Mouse (Mus musculus) forebrain, embryonic 12.5 days (tissue): ENCODE results near the gene Gm3646. TPM values are rescaled to one million over a fixed set of nuclear protein-coding genes. Genes with fewer than 3 reads are reported as not detected.

Experiments used
- ATAC-seq: fragments of 200-750 bp; cut with Nextera tagmentation; 2 replicates; pipeline ENCODE4 v1.8.0; 2017; ENCODE audit warnings: moderate TSS enrichment; ENCODE audit not compliant: low FRiP score
- H3K27ac ChIP-seq: fragments of 300-500 bp; sonication (generic); 2 replicates; pipeline ENCODE4 v1.5.1; 2016; ENCODE audit warnings: mild to moderate bottlenecking
- H3K27me3 ChIP-seq: fragments of 300-500 bp; sonication (generic); 2 replicates; pipeline ENCODE4 v1.6.1; 2016; ENCODE audit warnings: mild to moderate bottlenecking
- H3K36me3 ChIP-seq: fragments of 300-500 bp; sonication (generic); replicated peaks from 2 replicates; pipeline ENCODE4 v1.6.1; 2016; ENCODE audit warnings: mild to moderate bottlenecking
- H3K4me1 ChIP-seq: fragments of 300-500 bp; sonication (generic); 2 replicates; pipeline ENCODE4 v1.6.1; 2016
- H3K4me2 ChIP-seq: fragments of 300-500 bp; sonication (generic); 2 replicates; pipeline ENCODE4 v1.6.1; 2016; ENCODE audit warnings: mild to moderate bottlenecking, moderate library complexity
- H3K4me3 ChIP-seq: fragments of 300-500 bp; sonication (generic); replicated peaks from 2 replicates; pipeline ENCODE4 v1.5.1; 2016; ENCODE audit warnings: mild to moderate bottlenecking
- H3K9ac ChIP-seq: fragments of 300-500 bp; sonication (generic); 2 replicates; pipeline ENCODE4 v1.6.1; 2016; ENCODE audit warnings: mild to moderate bottlenecking
- H3K9me3 ChIP-seq: fragments of 300-500 bp; sonication (generic); 2 replicates; pipeline ENCODE4 v1.6.1; 2016
- WGBS: fragments of 180-500 bp; shearing (Covaris S2); methylation state at CpG from one replicate; pipeline ENCODE4 v1.1.7; 2016; 5-methylcytosine and 5-hydroxymethylcytosine counted together
- polyA plus RNA-seq: library from polyadenylated mRNA; unstranded; fragments of >200 nt; fragmentation: Nextera tagmentation; extraction: Ambion mirVana; gene quantifications from 2 replicates; pipeline ENCODE4 v1.2.1, GENCODE M21; 2016

The Gm3646 gene
- polyA plus RNA-seq, 1 experiment from 2014 or later: not detected

- Histone ChIP-seq H3K9me3 (no peaks in the 10 kb centered on the region), H3K27ac (no peak overlapping the region)
- no peak for ATAC-seq
Observed at GRCm38 (mm10) chr1:39773991-39774729, 31.0 kb downstream of the Gm3646 start.

DNA sequence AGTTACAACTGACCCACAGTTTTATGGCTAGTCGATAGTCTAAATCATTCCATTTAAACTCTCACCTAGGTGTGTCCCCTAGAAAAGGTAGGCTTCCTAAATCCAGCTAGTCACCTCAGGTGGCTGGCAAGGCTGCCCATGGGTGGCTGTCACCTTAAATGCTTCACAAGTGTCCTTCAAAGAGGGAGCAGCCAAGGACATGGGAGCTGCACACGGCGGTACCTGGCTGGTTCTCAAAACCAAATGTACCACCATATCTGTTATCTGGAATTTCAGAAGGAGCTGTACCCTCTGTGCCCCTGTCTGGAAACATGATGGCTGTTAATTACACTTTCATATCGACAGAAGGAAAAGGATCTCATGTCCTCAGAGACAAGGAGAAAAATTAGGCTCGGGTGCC lies 31.6 kb downstream of the Gm3646 start:
- WGBS: 87% methylated on average over 5 of the region's 5 CpGs
- Histone ChIP-seq H3K27ac (no peak overlapping the region), H3K9me3 (no peaks in the 10 kb centered on the region), H3K4me1 (0 out of 2 replicates have a peak, but pooled peaks cover 8% of the 10 kb centered on the region), H3K4me2 (no peak overlapping the region), H3K27me3 (no peaks in the 10 kb centered on the region), H3K36me3 (no peaks in the 10 kb centered on the region), H3K9ac (no peak overlapping the region), H3K4me3 (no peak overlapping the region)
- ATAC-seq: no peak

More at GRCm38 (mm10) chr1:39773991-39774729, 31.0 kb downstream of the Gm3646 start:
- H3K4me3 ChIP-seq: no peak overlapping the region
- no peaks in the 10 kb centered on the region for H3K27me3 ChIP-seq
- WGBS: 78% methylated on average over 14 of the region's 14 CpGs
- H3K4me1 ChIP-seq: 0 out of 2 replicates have a peak, but pooled peaks cover 8% of the 10 kb centered on the region
- no peak overlapping the region for H3K4me2 ChIP-seq
- no peaks in the 10 kb centered on the region for H3K36me3 ChIP-seq
- no peak overlapping the region for H3K9ac ChIP-seq

- WGBS: 29% methylated on average over 3 of the region's 3 CpGs
- Histone ChIP-seq H3K27ac (no peak overlapping the region), H3K9ac (no peak overlapping the region), H3K9me3 (no peaks in the 10 kb centered on the region), H3K36me3 (no peaks in the 10 kb centered on the region), H3K4me3 (no peak overlapping the region), H3K4me1 (0 out of 2 replicates have a peak, but pooled peaks cover 8% of the 10 kb centered on the region), H3K27me3 (no peaks in the 10 kb centered on the region), H3K4me2 (no peak overlapping the region)
- no peak for ATAC-seq
Observed at GRCm38 (mm10) chr1:39772401-39773095, 32.6 kb downstream of the Gm3646 start.

- 0 out of 2 replicates have a peak, but pooled peaks cover 8% of the 10 kb centered on the region for H3K4me1 ChIP-seq
- no peaks in the 10 kb centered on the region for H3K9me3 ChIP-seq
- no peak overlapping the region for H3K9ac ChIP-seq
- H3K4me3 ChIP-seq: no peak overlapping the region
- H3K4me2 ChIP-seq: no peak overlapping the region
- no peak overlapping the region for H3K27ac ChIP-seq
- no peak for ATAC-seq
- WGBS: 85% methylated on average over 5 of the region's 5 CpGs
- H3K36me3 ChIP-seq: no peaks in the 10 kb centered on the region
- H3K27me3 ChIP-seq: no peaks in the 10 kb centered on the region
Observed at GRCm38 (mm10) chr1:39770436-39770835, 34.7 kb downstream of the Gm3646 start.

- Histone ChIP-seq H3K4me2 (no peak overlapping the region), H3K4me3 (no peak overlapping the region), H3K9ac (no peak overlapping the region), H3K27ac (no peak overlapping the region), H3K27me3 (no peaks in the 10 kb centered on the region), H3K9me3 (no peaks in the 10 kb centered on the region), H3K36me3 (no peaks in the 10 kb centered on the region), H3K4me1 (0 out of 2 replicates have a peak, but pooled peaks cover 8% of the 10 kb centered on the region)
- 88% methylated on average over 3 of the region's 3 CpGs for WGBS
- no peak for ATAC-seq
Observed at GRCm38 (mm10) chr1:39768017-39768416, 37.1 kb downstream of the Gm3646 start.

GRCm38 (mm10) chr1:39765854-39766493 lies 39.2 kb downstream of the Gm3646 start:
- ATAC-seq: no peak
- no peak overlapping the region for H3K4me3 ChIP-seq
- H3K4me1 ChIP-seq: peaks cover 16% of the 10 kb centered on the region
- 87% methylated on average over 7 of the region's 7 CpGs for whole genome bisulfite sequencing
- H3K9ac ChIP-seq: no peak overlapping the region
- H3K9me3 ChIP-seq: no peaks in the 10 kb centered on the region
- H3K4me2 ChIP-seq: no peak overlapping the region
- H3K27ac ChIP-seq: no peak overlapping the region
- H3K27me3 ChIP-seq: no peaks in the 10 kb centered on the region
- H3K36me3 ChIP-seq: no peaks in the 10 kb centered on the region

DNA sequence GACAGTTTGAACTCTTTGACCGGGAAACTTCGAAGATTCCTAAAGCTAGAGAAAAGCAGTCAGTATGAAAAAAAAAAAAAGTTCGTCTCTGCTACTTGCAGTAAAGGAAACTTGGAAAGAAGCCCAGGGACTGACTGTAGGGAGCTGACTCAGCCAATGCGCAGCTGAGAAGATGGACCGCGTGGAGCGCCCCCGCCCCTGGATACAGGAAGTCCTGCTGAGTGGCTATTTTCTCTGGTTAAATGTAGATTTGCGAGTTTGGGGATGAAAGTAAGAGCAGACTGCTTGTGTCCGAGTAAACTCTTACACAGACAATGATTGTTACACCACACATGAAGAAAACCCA lies 43.1 kb downstream of the Gm3646 start:
- no peaks in the 10 kb centered on the region for H3K9me3 ChIP-seq
- no peak for ATAC-seq
- H3K27ac ChIP-seq: 0 out of 2 replicates have a peak overlapping the region, but pooled peaks have one; percentile 61
- no peaks in the 10 kb centered on the region for H3K27me3 ChIP-seq
- no peak overlapping the region for H3K9ac ChIP-seq
- peak overlapping the region; percentile 39 for H3K4me2 ChIP-seq
- 7% methylated on average over 10 of the region's 10 CpGs for WGBS
- H3K36me3 ChIP-seq: no peaks in the 10 kb centered on the region
- H3K4me3 ChIP-seq: peak overlapping the region; percentile 0; the same call in 1 of the 2 replicates
- H3K4me1 ChIP-seq: peaks cover 16% of the 10 kb centered on the region

- peak; percentile 68; the same call in 1 of the 2 replicates for ATAC-seq
- no peaks in the 10 kb centered on the region for H3K9me3 ChIP-seq
- H3K4me2 ChIP-seq: peak overlapping the region; percentile 39
- no peak overlapping the region for H3K9ac ChIP-seq
- peaks cover 16% of the 10 kb centered on the region for H3K4me1 ChIP-seq
- 8% methylated on average over 22 of the region's 22 CpGs for WGBS
- peak overlapping the region; percentile 61; the same call in 1 of the 2 replicates for H3K27ac ChIP-seq
- no peaks in the 10 kb centered on the region for H3K36me3 ChIP-seq
- H3K27me3 ChIP-seq: no peaks in the 10 kb centered on the region
- peak overlapping the region; percentile 0; the same call in 1 of the 2 replicates for H3K4me3 ChIP-seq
Observed at GRCm38 (mm10) chr1:39761211-39762024, 43.7 kb downstream of the Gm3646 start.

DNA sequence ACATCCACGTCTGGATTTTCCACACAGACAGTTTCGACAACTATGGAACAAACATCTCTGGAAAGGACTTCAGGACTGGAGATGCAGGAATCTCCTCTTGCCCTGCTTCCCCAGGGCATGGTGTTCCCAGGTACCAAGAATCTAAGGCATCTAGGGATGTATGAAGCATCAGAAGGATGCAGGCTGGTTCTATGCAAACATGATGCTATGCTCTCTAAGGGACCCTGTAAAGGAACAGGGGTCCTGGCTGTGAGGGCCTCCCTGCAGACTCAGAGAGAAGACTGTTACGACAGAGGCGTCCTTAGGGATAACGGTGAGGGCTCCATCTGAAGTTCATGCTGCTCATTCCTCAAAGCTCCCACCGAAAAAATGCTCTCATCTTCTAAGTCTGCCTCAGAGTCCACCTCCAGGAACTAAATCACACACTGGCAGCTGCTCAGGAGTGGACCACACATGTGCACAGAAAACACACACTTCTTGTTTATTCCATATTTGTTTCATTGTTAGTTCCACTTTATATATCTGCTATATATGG lies 44.9 kb downstream of the Gm3646 start:
- Histone ChIP-seq H3K4me2 (no peak overlapping the region), H3K36me3 (no peaks in the 10 kb centered on the region), H3K27ac (no peak overlapping the region), H3K9ac (no peak overlapping the region), H3K4me1 (peaks cover 16% of the 10 kb centered on the region), H3K4me3 (no peak overlapping the region), H3K9me3 (no peaks in the 10 kb centered on the region), H3K27me3 (no peaks in the 10 kb centered on the region)
- no peak for ATAC-seq
- 83% methylated on average over 6 of the region's 6 CpGs for WGBS

- H3K27me3 ChIP-seq: no peaks in the 10 kb centered on the region
- H3K9ac ChIP-seq: no peak overlapping the region
- no peak overlapping the region for H3K27ac ChIP-seq
- H3K36me3 ChIP-seq: no peaks in the 10 kb centered on the region
- no peaks in the 10 kb centered on the region for H3K9me3 ChIP-seq
- no peak overlapping the region for H3K4me3 ChIP-seq
- H3K4me1 ChIP-seq: peaks cover 16% of the 10 kb centered on the region
- ATAC-seq: no peak
- 61% methylated on average over 9 of the region's 9 CpGs for WGBS
- no peak overlapping the region for H3K4me2 ChIP-seq
Observed at GRCm38 (mm10) chr1:39759231-39760175, 45.6 kb downstream of the Gm3646 start.

DNA sequence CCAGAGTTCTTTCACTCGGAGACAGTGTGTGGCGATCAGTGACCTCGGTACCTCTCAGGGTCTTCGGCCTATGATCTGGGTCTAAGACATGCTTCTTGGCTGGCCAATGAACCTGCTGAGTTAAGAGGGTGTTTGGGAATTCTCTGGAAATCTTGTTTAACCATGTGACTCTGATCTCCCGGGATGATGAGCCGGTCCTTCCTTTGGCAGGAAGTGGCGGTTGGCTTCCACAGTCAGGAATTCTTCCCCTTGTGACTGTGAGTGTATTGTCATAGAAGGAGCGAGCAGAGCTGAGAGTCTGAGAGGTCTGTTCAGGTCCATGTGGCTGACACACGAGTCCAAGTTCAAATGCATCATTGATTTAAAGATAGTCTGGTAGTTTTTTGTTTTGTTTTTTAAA lies 46.9 kb downstream of the Gm3646 start:
- Histone ChIP-seq H3K4me2 (no peak overlapping the region), H3K4me1 (peaks cover 16% of the 10 kb centered on the region), H3K9me3 (no peaks in the 10 kb centered on the region), H3K9ac (no peak overlapping the region), H3K36me3 (no peaks in the 10 kb centered on the region), H3K27ac (no peak overlapping the region), H3K27me3 (no peaks in the 10 kb centered on the region), H3K4me3 (no peak overlapping the region)
- WGBS: 78% methylated on average over 9 of the region's 9 CpGs
- ATAC-seq: no peak
